11 mouse cellular contexts compared by ENCODE assay signal in the genomic region with DNA sequence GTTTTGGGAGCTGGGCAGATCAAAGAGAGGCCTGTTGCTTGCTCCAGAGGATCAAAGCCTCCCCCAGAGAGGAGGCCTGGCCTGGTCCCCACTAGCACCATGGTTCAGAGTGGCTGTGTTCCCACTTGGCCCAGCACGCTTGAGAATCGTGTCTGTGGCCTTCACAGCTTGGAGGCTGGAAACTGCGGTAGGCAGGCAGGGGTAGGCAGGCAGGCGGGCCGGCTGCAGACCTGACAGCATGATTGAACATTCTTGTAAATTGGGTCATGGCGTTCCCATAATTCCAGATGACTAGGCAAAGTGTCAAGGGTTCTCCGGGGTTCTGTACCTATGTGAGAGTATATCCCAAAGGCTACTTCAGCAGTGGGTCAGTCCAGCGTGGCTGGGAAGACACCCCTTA. TPM values are rescaled to one million over a fixed set of nuclear protein-coding genes. Genes with fewer than 3 reads are reported as not detected.
DNase-seq lines count a peak whose midpoint lies in the region; ATAC-seq and TF ChIP-seq lines count a peak whose summit lies in the region.
"Had no signal": no experiment of that assay in that cellular context is flagged by ENCODE, and none has a peak within 500 bp of the region (broad histone marks: within the 10 kb centered on the region; RNA-seq: fewer than 3 reads in every experiment).

No protein-coding gene starts in this region.

- no peak overlapping the region for H3K4me2 ChIP-seq in forebrain, embryonic 13.5 days
- no peak overlapping the region for H3K4me2 ChIP-seq in forebrain, embryonic 14.5 days (ENCODE audit: low read length)
- H3K4me2 ChIP-seq in midbrain, embryonic 12.5 days (replicated peaks): no peak overlapping the region
- H3K4me2 ChIP-seq in midbrain, embryonic 16.5 days (ENCODE audit: low read length): no peak overlapping the region
- no peak overlapping the region for H3K4me2 ChIP-seq in hindbrain, postnatal 0 days (ENCODE audit: low read depth, low read length)
- H3K4me2 ChIP-seq: liver, embryonic 11.5 days had no signal

- TF ChIP-seq CTCF in hindbrain, postnatal 0 days (IDR thresholded peaks at IDR 0.05; ENCODE audit: low read depth): no peak

- no peak for DNase-seq in forebrain, embryonic 14.5 days (ENCODE audit: low spot score)
- DNase-seq in cerebellum, adult 18-20 months: peak; percentile 50 to 54
- DNase-seq in hindbrain, postnatal 0 days (ENCODE audit: low spot score): no peak
- DNase-seq in heart, postnatal 4 days: no peak
- DNase-seq in heart, embryonic 10.5 days (ENCODE audit: low spot score): no peak
- DNase-seq: right cerebral cortex, adult 18-20 months had no signal

- no peak overlapping the region for H3K27ac ChIP-seq in forebrain, embryonic 13.5 days
- no peak overlapping the region for H3K27ac ChIP-seq in forebrain, embryonic 14.5 days (ENCODE audit: low read depth, low read length)
- no peak overlapping the region for H3K27ac ChIP-seq in midbrain, embryonic 12.5 days (replicated peaks)
- H3K27ac ChIP-seq in midbrain, embryonic 16.5 days (ENCODE audit: low read length): no peak overlapping the region
- peak overlapping the region; percentile 26; the same call in 1 of the 2 replicates for H3K27ac ChIP-seq in hindbrain, postnatal 0 days
- H3K27ac ChIP-seq in heart, embryonic 10.5 days: no peak overlapping the region; the same call in 1 of the 2 replicates

- peaks cover 21% of the 10 kb centered on the region for H3K4me1 ChIP-seq in forebrain, embryonic 13.5 days
- no peaks in the 10 kb centered on the region for H3K4me1 ChIP-seq in forebrain, embryonic 14.5 days (ENCODE audit: control insufficient read depth, insufficient read depth, low read length)
- peaks cover 13% of the 10 kb centered on the region for H3K4me1 ChIP-seq in midbrain, embryonic 12.5 days
- peaks cover 3% of the 10 kb centered on the region; the same call in 1 of the 2 replicates for H3K4me1 ChIP-seq in midbrain, embryonic 16.5 days (ENCODE audit: control insufficient read depth, insufficient read depth, low read length)
- peaks cover 13% of the 10 kb centered on the region for H3K4me1 ChIP-seq in hindbrain, postnatal 0 days (ENCODE audit: insufficient read depth, low read length)
- H3K4me1 ChIP-seq in heart, embryonic 10.5 days: peaks cover 56% of the 10 kb centered on the region

- no peaks in the 10 kb centered on the region; the same call in 1 of the 2 replicates for H3K36me3 ChIP-seq in forebrain, embryonic 13.5 days (ENCODE audit: poor library complexity, severe bottlenecking)
- H3K36me3 ChIP-seq in forebrain, embryonic 14.5 days (ENCODE audit: control insufficient read depth, insufficient read depth, low read length): no peaks in the 10 kb centered on the region; the same call in 1 of the 2 replicates
- 0 out of 2 replicates have a peak, but pooled peaks cover 5% of the 10 kb centered on the region for H3K36me3 ChIP-seq in midbrain, embryonic 12.5 days
- no peaks in the 10 kb centered on the region for H3K36me3 ChIP-seq in midbrain, embryonic 16.5 days (ENCODE audit: control insufficient read depth, insufficient read depth, low read length)
- H3K36me3 ChIP-seq in hindbrain, postnatal 0 days (ENCODE audit: insufficient read depth, low read length): no peaks in the 10 kb centered on the region
- peaks cover 6% of the 10 kb centered on the region; the same call in 1 of the 2 replicates for H3K36me3 ChIP-seq in heart, embryonic 10.5 days

- H3K9ac ChIP-seq in forebrain, embryonic 13.5 days: no peak overlapping the region
- no peak overlapping the region for H3K9ac ChIP-seq in forebrain, embryonic 14.5 days (ENCODE audit: low read length)
- no peak overlapping the region for H3K9ac ChIP-seq in midbrain, embryonic 12.5 days (replicated peaks)
- H3K9ac ChIP-seq in midbrain, embryonic 16.5 days (ENCODE audit: low read depth, low read length): no peak overlapping the region
- 0 out of 2 replicates have a peak overlapping the region, but pooled peaks have one; percentile 4 for H3K9ac ChIP-seq in hindbrain, postnatal 0 days (replicated peaks; ENCODE audit: low read length)

- no peaks in the 10 kb centered on the region for H3K27me3 ChIP-seq in forebrain, embryonic 13.5 days
- no peaks in the 10 kb centered on the region for H3K27me3 ChIP-seq in forebrain, embryonic 14.5 days (replicated peaks; ENCODE audit: control insufficient read depth, insufficient read depth, low read length)
- H3K27me3 ChIP-seq in midbrain, embryonic 12.5 days: no peaks in the 10 kb centered on the region
- no peaks in the 10 kb centered on the region for H3K27me3 ChIP-seq in midbrain, embryonic 16.5 days (ENCODE audit: control insufficient read depth, insufficient read depth, low read depth, low read length)
- no peaks in the 10 kb centered on the region for H3K27me3 ChIP-seq in hindbrain, postnatal 0 days (ENCODE audit: insufficient read depth, low read length)
- H3K27me3 ChIP-seq in heart, embryonic 10.5 days (ENCODE audit: insufficient read depth, poor library complexity, severe bottlenecking): no peaks in the 10 kb centered on the region
- H3K27me3 ChIP-seq: megakaryocyte, embryonic 14.5 days had no signal

- 84% methylated on average over 8 of the region's 8 CpGs for WGBS in forebrain, embryonic 13.5 days
- 84% methylated on average over 8 of the region's 8 CpGs for WGBS in forebrain, embryonic 14.5 days
- 81% methylated on average over 8 of the region's 8 CpGs for WGBS in midbrain, embryonic 12.5 days
- WGBS in midbrain, embryonic 16.5 days: 69% methylated on average over 8 of the region's 8 CpGs
- WGBS in hindbrain, postnatal 0 days: 51% methylated on average over 8 of the region's 8 CpGs
- 75% methylated on average over 8 of the region's 8 CpGs for WGBS in heart, embryonic 10.5 days

- no peaks in the 10 kb centered on the region for H3K9me3 ChIP-seq in forebrain, embryonic 13.5 days (replicated peaks)
- H3K9me3 ChIP-seq in forebrain, embryonic 14.5 days (replicated peaks; ENCODE audit: control insufficient read depth, low read length): no peaks in the 10 kb centered on the region
- no peaks in the 10 kb centered on the region for H3K9me3 ChIP-seq in midbrain, embryonic 12.5 days
- H3K9me3 ChIP-seq in midbrain, embryonic 16.5 days (replicated peaks; ENCODE audit: control insufficient read depth, low read length, poor library complexity, severe bottlenecking): no peaks in the 10 kb centered on the region
- H3K9me3 ChIP-seq in hindbrain, postnatal 0 days (ENCODE audit: low read length): no peaks in the 10 kb centered on the region
- no peaks in the 10 kb centered on the region for H3K9me3 ChIP-seq in heart, embryonic 10.5 days
- H3K9me3 ChIP-seq: megakaryocyte, embryonic 14.5 days had no signal

- no peak overlapping the region for H3K4me3 ChIP-seq in forebrain, embryonic 13.5 days
- no peak overlapping the region for H3K4me3 ChIP-seq in forebrain, embryonic 14.5 days (ENCODE audit: low read depth, low read length)
- H3K4me3 ChIP-seq in midbrain, embryonic 12.5 days: no peak overlapping the region
- H3K4me3 ChIP-seq in midbrain, embryonic 16.5 days (ENCODE audit: low read depth, low read length): no peak overlapping the region
- no peak overlapping the region for H3K4me3 ChIP-seq in hindbrain, postnatal 0 days (ENCODE audit: low read length)
- H3K4me3 ChIP-seq in heart, embryonic 10.5 days: no peak overlapping the region
- H3K4me3 ChIP-seq: megakaryocyte, embryonic 14.5 days had no signal

- 0 out of 2 replicates have a peak, but pooled peaks have one; percentile 22 for ATAC-seq in forebrain, embryonic 13.5 days
- ATAC-seq in forebrain, embryonic 14.5 days: no peak
- 0 out of 2 replicates have a peak, but pooled peaks have one; percentile 38 for ATAC-seq in midbrain, embryonic 12.5 days (ENCODE audit: low FRiP score, low read depth)
- no peak for ATAC-seq in midbrain, embryonic 16.5 days
- peak; percentile 50; the same call in 1 of the 2 replicates for ATAC-seq in hindbrain, postnatal 0 days

RNA-seq across cellular contexts. Expression of a gene that starts 35.9 kb away (rescaled TPM):
- polyA plus RNA-seq in forebrain, embryonic 13.5 days (2015; fragmentation: Nextera tagmentation; extraction: Ambion mirVana): 60.9 and 61.6 TPM in 2 replicates
- polyA plus RNA-seq in forebrain, embryonic 14.5 days (2014; fragmentation: Nextera tagmentation; extraction: Ambion mirVana): 65.4 and 66.9 TPM in 2 replicates
- 67.0 and 69.3 TPM in 2 replicates for polyA plus RNA-seq in midbrain, embryonic 12.5 days (2016; fragmentation: Nextera tagmentation; extraction: Ambion mirVana)
- 66.4 and 67.4 TPM in 2 replicates for polyA plus RNA-seq in midbrain, embryonic 16.5 days (2015; fragmentation: Nextera tagmentation; extraction: Ambion mirVana)
- 90.5 and 92.4 TPM in 2 replicates for total RNA-seq in hindbrain, postnatal 0 days (2014; rRNA removed)
- 70.7 and 71.6 TPM in 2 replicates for polyA plus RNA-seq in hindbrain, postnatal 0 days (2015; fragmentation: Nextera tagmentation; extraction: Ambion mirVana)
- 10 to 100 TPM; 64.3 to 67.8 TPM for total RNA-seq in heart, postnatal 4 days (2021)
- 93.6 and 93.9 TPM in 2 replicates for polyA plus RNA-seq in heart, embryonic 10.5 days (2016; fragmentation: Nextera tagmentation; extraction: Ambion mirVana)

Comparison
In these comparisons a context has a peak if more than half of its experiments do, and no peak if none do; other contexts are left out.
1. ATAC-seq: peak in forebrain, embryonic 13.5 days (single experiment), midbrain, embryonic 12.5 days (single experiment) and hindbrain, postnatal 0 days (single experiment); none in forebrain, embryonic 14.5 days (single experiment) and midbrain, embryonic 16.5 days (single experiment).
2. DNase-seq: peak in cerebellum, adult 18-20 months (2 of 2); none in forebrain, embryonic 14.5 days (single experiment), hindbrain, postnatal 0 days (single experiment), heart, postnatal 4 days (single experiment) and heart, embryonic 10.5 days (single experiment).